Mouse (Mus musculus) brain, adult 2 months (tissue): ENCODE results near the gene Cacna1i.

Source experiments
- DNase-seq: peaks from one replicate; pipeline ENCODE4 v3.0.0; 2011; ENCODE audit warnings: low read depth, low spot score

Cacna1i gene

DNA sequence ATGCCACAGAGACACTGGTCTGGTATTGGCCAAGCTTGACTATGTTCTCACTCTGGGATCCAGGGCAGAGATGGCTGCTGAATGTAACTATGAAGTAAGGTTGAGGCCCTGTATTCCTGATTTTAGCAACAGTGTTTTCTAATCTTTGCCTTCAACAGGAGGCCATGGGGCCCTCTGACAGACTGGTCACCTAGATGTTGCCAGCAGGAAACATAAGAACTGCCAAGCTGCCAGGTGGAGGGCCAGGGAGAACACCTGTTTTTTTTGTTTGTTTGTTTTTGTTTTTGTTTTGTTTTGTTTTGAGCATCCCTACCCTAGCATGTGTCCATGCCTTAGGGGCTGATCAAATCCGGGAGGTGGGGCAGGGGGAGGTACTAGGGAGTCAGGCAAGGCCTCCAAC lies 112.4 kb downstream of the Cacna1i start:
- peak; percentile 56 for DNase-seq

- peak; percentile 67 for DNase-seq
Observed at GRCm38 (mm10) chr15:80401387-80401898, 114.4 kb downstream of the Cacna1i start.

DNA sequence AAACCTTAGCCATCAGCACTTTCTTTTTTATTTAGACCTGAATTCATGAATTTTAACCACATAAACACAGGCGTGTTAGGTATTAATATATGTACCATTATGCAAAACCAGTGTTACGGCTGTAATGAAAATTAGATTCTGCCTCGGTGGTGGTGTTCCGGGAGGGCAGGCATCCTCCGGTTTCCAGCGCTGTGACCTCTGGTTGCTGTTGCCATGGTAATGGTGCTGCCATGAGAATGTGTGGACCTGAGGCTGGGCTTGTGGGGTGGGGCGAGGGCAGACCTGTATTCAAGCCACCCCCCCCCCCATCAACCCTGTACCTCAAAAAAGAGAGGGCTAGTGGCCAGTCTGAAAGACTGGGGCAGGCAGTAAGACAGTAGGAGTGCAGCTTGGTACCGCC lies 114.9 kb downstream of the Cacna1i start:
- DNase-seq = no peak

DNA sequence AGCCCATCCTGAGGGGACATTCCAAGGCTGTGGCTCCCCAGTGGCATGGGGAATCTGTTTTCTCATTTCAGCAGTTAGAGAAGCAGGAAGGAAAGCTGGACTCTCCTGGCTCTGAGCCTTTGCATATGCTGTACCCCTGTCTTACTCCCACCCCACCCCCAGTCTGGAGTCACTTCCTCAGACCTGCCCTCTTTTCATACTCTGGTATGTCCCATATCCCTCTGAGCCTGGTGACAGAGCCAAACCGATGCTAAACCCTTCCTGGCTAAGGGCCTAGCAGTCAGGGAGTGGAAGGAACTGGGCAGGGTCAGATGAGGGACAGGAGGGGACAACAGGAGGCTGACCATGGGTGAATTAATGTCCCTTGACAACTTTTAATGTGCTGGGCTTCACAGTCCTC lies 120.8 kb downstream of the Cacna1i start:
- DNase-seq = no peak

DNA sequence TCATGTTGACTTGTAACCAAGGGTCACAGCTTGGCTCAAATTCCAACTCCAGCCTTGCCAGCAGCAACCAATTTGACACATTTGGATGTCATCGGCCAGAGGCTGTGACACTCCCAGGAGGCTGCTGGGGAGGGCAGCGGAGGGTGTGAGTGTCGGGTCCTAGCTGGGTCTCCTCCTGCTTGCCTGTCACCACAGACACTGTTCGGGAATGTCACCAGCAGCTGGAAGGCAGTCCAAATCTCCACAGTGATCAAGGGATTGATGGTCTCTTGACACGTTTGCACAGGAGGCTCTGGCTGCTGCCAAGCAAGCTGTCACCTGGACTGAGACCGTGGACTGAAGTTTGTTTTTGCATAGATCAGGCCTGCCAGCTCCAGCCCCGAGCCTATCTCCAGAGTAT lies 123.6 kb downstream of the Cacna1i start:
- DNase-seq = no peak

DNA sequence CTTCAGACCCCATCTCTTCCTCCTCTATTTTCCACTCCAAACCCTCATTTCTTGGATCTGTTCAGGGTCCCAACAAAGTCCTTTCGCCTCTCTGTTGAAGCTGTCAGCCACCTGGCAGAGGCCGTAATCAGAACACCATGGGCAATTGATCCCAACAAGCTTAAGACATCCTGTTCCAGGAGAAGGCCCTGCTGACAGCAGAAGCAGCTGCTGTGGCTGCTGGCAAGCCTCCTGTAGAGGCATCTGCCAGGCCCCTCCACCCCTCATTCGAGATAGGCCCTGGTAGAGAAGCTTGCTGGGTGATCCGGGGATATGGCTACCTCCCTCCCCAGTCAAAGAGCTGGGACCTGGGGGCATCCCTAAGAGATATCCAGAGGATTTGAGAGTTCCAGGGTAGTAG lies 126.0 kb downstream of the Cacna1i start:
- DNase-seq = no peak

GRCm38 (mm10) chr15:80413988-80414721 lies 127.1 kb downstream of the Cacna1i start:
- DNase-seq = peak; percentile 85

DNA sequence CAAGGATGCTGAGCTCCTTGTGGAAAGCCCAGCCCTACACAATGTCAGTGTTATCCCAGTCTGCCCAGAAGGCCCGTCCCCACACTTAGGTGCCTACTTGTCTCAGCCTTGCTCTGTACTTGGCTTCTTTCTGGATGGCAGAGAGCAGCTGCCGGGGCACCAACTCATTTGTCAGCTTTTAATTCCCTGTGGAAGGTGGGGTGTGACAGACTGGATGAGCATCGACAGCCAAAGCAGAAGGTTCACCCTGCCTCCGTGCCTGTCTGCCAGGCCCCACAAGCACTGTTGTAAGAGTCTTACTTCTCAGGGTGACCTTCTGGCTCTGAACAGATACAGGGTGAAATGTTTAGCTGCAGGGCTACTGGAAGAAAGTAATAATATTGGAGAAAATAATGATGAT lies 128.1 kb downstream of the Cacna1i start:
- no peak for DNase-seq

GRCm38 (mm10) chr15:80417066-80417465 lies 130.0 kb downstream of the Cacna1i start:
- no peak for DNase-seq

- DNase-seq = peak; percentile 80
Observed at GRCm38 (mm10) chr15:80418146-80418545, 131.1 kb downstream of the Cacna1i start.

DNA sequence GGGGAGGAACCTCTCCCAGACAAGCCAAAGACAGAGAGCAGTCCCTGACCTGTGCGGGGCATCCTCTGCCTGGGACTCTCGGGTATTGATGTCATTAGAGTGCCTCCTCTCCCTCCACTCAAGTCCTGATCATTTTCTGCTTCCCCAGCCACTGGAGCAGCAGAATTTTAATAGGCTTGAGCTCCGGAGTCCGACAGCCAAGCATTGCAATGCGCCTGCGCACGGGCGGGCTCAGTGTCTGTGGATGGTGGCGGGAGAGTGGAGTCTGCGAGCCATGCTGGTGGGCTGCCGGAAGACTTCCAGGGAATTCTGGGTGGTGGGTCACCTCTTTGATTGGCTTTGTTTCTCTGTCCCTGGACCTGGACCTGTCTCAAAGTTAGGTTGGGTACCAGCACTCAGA lies 143.3 kb downstream of the Cacna1i start:
- DNase-seq = peak; percentile 38

GRCm38 (mm10) chr15:80436961-80437360 lies 149.9 kb downstream of the Cacna1i start:
- no peak for DNase-seq

GRCm38 (mm10) chr15:80437996-80438395 lies 151.0 kb downstream of the Cacna1i start:
- DNase-seq = no peak

- DNase-seq = no peak
Observed at GRCm38 (mm10) chr15:80438423-80438822, 151.4 kb downstream of the Cacna1i start.

- DNase-seq = no peak
Observed at GRCm38 (mm10) chr15:80440195-80440594, 153.2 kb downstream of the Cacna1i start.

DNA sequence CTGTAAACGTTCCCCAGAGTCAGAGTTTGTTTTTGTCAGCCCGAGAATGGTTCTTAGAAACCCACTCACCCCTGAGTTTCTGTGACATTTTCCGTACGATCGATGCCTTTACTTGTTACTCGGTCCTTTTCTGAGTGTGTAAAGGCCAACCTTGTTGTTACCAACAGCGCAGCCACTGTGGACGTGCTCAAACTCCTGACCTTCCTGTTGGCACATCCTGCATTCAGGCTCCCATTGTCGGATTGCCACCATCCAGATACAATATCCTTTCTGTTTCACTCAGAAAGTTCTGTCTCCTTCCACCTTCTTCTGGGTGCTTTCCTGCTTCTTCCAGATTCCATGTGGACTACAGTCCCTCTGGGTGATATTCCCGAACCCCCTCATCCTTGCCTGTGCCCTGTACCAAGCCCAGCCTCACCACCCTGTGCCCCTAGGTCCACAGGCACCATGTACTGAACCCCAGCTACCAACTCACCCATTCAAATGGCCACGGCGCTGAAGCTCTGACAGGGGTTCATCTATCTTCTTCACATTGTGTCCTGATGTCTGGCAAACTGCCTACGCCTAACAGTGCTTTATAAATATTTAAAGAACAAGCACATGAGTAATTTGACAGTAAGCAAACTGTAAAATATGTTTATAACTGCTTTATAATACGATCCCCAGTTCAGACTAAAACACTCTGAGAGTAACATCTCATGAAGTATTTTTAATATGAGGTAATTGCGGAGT lies 159.1 kb downstream of the Cacna1i start:
- no peak for DNase-seq
